Mouse (Mus musculus): ENCODE data around the gene Angptl2.
A peak's percentile ranks its signal among the peaks of the same experiment; 100 is the strongest.

The Angptl2 gene

GRCm38 (mm10) chr2:33267075-33267474 is 51.2 kb downstream of the Angptl2 start:
- ATAC-seq (ENCODE audit: insufficient number of reproducible peaks, low FRiP score, low TSS enrichment), result no peak

GRCm38 (mm10) chr2:33268384-33269131 is 52.7 kb downstream of the Angptl2 start:
- no peak for ATAC-seq (ENCODE audit: insufficient number of reproducible peaks, low FRiP score, low TSS enrichment)

GRCm38 (mm10) chr2:33269132-33269493 is 53.2 kb downstream of the Angptl2 start:
- peak; percentile 34; the same call in 1 of the 2 replicates for ATAC-seq (ENCODE audit: insufficient number of reproducible peaks, low FRiP score, low TSS enrichment)

- ATAC-seq (ENCODE audit: insufficient number of reproducible peaks, low FRiP score, low TSS enrichment), result no peak
Observed at GRCm38 (mm10) chr2:33270569-33270968, 54.7 kb downstream of the Angptl2 start.

- no peak for ATAC-seq (ENCODE audit: insufficient number of reproducible peaks, low FRiP score, low TSS enrichment)
Observed at GRCm38 (mm10) chr2:33271511-33271910, 55.6 kb downstream of the Angptl2 start.

- no peak for ATAC-seq (ENCODE audit: insufficient number of reproducible peaks, low FRiP score, low TSS enrichment)
Observed at GRCm38 (mm10) chr2:33272665-33273439, 57.0 kb downstream of the Angptl2 start.

- peak; percentile 54; the same call in 1 of the 2 replicates for ATAC-seq (ENCODE audit: insufficient number of reproducible peaks, low FRiP score, low TSS enrichment)
Observed at GRCm38 (mm10) chr2:33274719-33275490, 59.0 kb downstream of the Angptl2 start.

GRCm38 (mm10) chr2:33279758-33280157 is 63.9 kb downstream of the Angptl2 start:
- no peak for ATAC-seq (ENCODE audit: insufficient number of reproducible peaks, low FRiP score, low TSS enrichment)

GRCm38 (mm10) chr2:33280525-33280924 is 64.7 kb downstream of the Angptl2 start:
- ATAC-seq (ENCODE audit: insufficient number of reproducible peaks, low FRiP score, low TSS enrichment), result no peak

- no peak for ATAC-seq (ENCODE audit: insufficient number of reproducible peaks, low FRiP score, low TSS enrichment)
Observed at GRCm38 (mm10) chr2:33281807-33282206, 65.9 kb downstream of the Angptl2 start.

GRCm38 (mm10) chr2:33282877-33283276 is 67.0 kb downstream of the Angptl2 start:
- peak; percentile 85 for ATAC-seq (ENCODE audit: insufficient number of reproducible peaks, low FRiP score, low TSS enrichment)

- no peak for ATAC-seq (ENCODE audit: insufficient number of reproducible peaks, low FRiP score, low TSS enrichment)
Observed at GRCm38 (mm10) chr2:33283674-33284073, 67.8 kb downstream of the Angptl2 start.

- ATAC-seq (ENCODE audit: insufficient number of reproducible peaks, low FRiP score, low TSS enrichment), result peak; percentile 59
Observed at GRCm38 (mm10) chr2:33288837-33289236, 73.0 kb downstream of the Angptl2 start.

GRCm38 (mm10) chr2:33290491-33290890 is 74.6 kb downstream of the Angptl2 start:
- ATAC-seq (ENCODE audit: insufficient number of reproducible peaks, low FRiP score, low TSS enrichment), result no peak

- no peak for ATAC-seq (ENCODE audit: insufficient number of reproducible peaks, low FRiP score, low TSS enrichment)
Observed at GRCm38 (mm10) chr2:33292057-33292456, 76.2 kb downstream of the Angptl2 start.

GRCm38 (mm10) chr2:33295115-33295514 is 79.2 kb downstream of the Angptl2 start:
- ATAC-seq (ENCODE audit: insufficient number of reproducible peaks, low FRiP score, low TSS enrichment), result no peak

Measured in cerebellum, adult (tissue).